Mouse (Mus musculus) cerebellum, adult 2 months (tissue): ENCODE data around the gene Ncor2. TPM values are rescaled to one million over a fixed set of nuclear protein-coding genes. Genes with fewer than 3 reads are reported as not detected.

Source experiments
- DNase-seq, 2 experiments: peaks; one replicate each; pipeline ENCODE4 v3.0.0; 2021
- H3K27ac ChIP-seq: fragments of 200-500 bp; 2 replicates; pipeline ENCODE4 v1.5.1; 2012; ENCODE audit warnings: low read length, control low read depth, inconsistent platforms; ENCODE audit not compliant: insufficient read depth
- H3K27me3 ChIP-seq: fragments of 200-500 bp; 2 replicates; pipeline ENCODE4 v1.6.1; 2012; ENCODE audit warnings: inconsistent platforms, mild to moderate bottlenecking, low read length, moderate library complexity; ENCODE audit not compliant: control insufficient read depth, insufficient read depth
- H3K4me1 ChIP-seq: fragments of 200-500 bp; 2 replicates; pipeline ENCODE4 v1.6.1; 2011; ENCODE audit warnings: low read length; ENCODE audit not compliant: control insufficient read depth, insufficient read depth
- H3K4me3 ChIP-seq: fragments of 200-500 bp; replicated peaks from 2 replicates; pipeline ENCODE3; 2011; ENCODE audit warnings: mild to moderate bottlenecking, low read depth, low read length, control low read depth; ENCODE audit not compliant: insufficient read depth
- CTCF ChIP-seq: fragments of 200-500 bp; IDR thresholded peaks from 2 replicates; pipeline ENCODE4 v1.5.1; 2011; ENCODE audit warnings: low read depth, mild to moderate bottlenecking, control low read depth, low read length, moderate library complexity, borderline replicate concordance; ENCODE audit not compliant: insufficient read depth
- POLR2A ChIP-seq: fragments of 200-500 bp; IDR thresholded peaks from 2 replicates; pipeline ENCODE4 v1.6.1; 2011; ENCODE audit warnings: low read length, control low read depth, borderline replicate concordance; ENCODE audit not compliant: insufficient read depth
- WGBS: fragments of 180-500 bp; shearing (Covaris S2); methylation state at CpG from one replicate; pipeline ENCODE4 v1.1.7; 2018; 5-methylcytosine and 5-hydroxymethylcytosine counted together
- polyA plus RNA-seq: library from polyadenylated mRNA; depleted of rRNA; stranded (reverse); fragments of >200 nt; gene quantifications from 2 replicates; pipeline ENCODE4 v1.2.3, GENCODE M21; 2012

Ncor2 gene
- polyA plus RNA-seq, 1 experiment = 93.2 TPM

DNA sequence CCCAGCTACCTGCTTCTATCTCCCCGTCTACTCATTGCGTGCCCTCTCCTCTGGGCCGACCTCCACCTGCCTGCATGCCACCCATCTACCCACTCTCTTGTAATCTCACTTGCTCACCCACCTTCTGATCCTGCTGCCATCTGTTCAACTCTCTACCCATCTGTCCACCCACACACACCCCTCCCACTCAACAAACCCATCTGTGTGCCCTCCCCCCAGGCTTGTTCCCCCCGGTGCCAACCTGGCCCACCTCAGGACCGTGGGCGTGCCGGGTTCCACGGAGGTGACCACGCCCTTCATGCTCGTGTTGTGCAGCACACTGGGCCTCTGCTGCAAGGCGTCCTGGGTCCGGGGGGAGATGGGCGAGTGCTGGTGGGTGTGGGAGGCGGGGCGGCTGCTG is 150.6 kb downstream of the Ncor2 start:
- 37% methylated on average over 13 of the region's 15 CpGs for WGBS
- TF ChIP-seq CTCF = no peak
- TF ChIP-seq POLR2A = no peak
- no peak for DNase-seq
- H3K27me3 ChIP-seq = no peaks in the 10 kb centered on the region
- H3K27ac ChIP-seq = no peak overlapping the region
- peaks cover 12% of the 10 kb centered on the region for H3K4me1 ChIP-seq
- H3K4me3 ChIP-seq = no peak overlapping the region

DNA sequence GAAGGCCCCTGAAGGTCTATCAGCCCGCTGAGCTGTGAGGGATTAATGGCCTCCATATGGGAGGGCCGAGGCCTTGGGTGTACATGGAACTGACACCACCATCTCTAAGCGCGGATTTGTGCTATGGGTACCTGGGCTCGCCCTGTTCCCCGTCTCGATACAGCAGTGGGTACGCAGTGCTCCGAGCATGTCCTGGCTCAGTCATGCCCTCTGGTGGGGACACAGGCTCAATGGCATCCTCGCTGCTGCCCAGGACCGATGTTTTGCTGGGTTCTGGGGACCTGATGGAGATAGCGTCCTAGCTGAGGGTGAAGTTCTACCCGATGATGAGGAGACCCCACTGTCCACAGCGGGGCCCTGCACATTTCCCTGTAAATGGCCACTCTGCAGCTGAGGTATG is 155.0 kb downstream of the Ncor2 start:
- TF ChIP-seq CTCF = peak; percentile 77
- TF ChIP-seq POLR2A = no peak
- no peak overlapping the region for H3K27ac ChIP-seq
- 61% methylated on average over 14 of the region's 14 CpGs for WGBS
- no peaks in the 10 kb centered on the region for H3K27me3 ChIP-seq
- DNase-seq = peak in 1 of 2 experiments; percentile 52
- no peak overlapping the region for H3K4me3 ChIP-seq
- H3K4me1 ChIP-seq = peaks cover 30% of the 10 kb centered on the region

DNA sequence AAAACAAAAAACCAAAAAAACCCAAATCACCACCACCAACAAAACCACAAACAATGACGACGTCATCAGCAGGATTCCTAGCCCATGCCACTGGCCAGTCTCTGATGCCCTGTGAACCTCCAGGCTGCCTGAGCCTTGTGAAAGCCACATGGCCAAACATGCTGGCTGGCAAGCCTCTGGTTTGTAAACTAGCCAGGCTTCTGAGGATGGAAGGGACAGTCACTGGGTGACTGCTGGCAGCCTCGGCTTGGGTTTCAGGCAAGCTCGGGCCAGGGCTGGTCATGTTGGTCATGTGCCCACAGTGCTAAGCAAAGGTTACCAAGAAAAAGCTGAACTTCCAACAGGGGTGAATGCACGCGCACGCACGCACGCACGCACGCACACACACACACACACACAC is 157.7 kb downstream of the Ncor2 start:
- peak; percentile 85 to 91 for DNase-seq
- H3K27me3 ChIP-seq = no peaks in the 10 kb centered on the region
- 16% methylated on average over 11 of the region's 11 CpGs for WGBS
- no peak for TF ChIP-seq POLR2A
- H3K4me1 ChIP-seq = peaks cover 29% of the 10 kb centered on the region
- no peak overlapping the region for H3K4me3 ChIP-seq
- no peak overlapping the region for H3K27ac ChIP-seq

- Histone ChIP-seq H3K4me1 (peaks cover 46% of the 10 kb centered on the region), H3K27ac (no peak overlapping the region), H3K4me3 (no peak overlapping the region), H3K27me3 (no peaks in the 10 kb centered on the region)
- TF ChIP-seq CTCF (no peak), POLR2A (no peak)
- DNase-seq = peak; percentile 9 to 22
- WGBS = 67% methylated on average over 5 of the region's 5 CpGs
These were observed 159.9 kb downstream of the Ncor2 start for GRCm38 (mm10) chr5:125019099-125019498.

GRCm38 (mm10) chr5:125017332-125017731 is 161.7 kb downstream of the Ncor2 start:
- no peaks in the 10 kb centered on the region for H3K27me3 ChIP-seq
- DNase-seq = peak; percentile 45 to 46
- 36% methylated on average over 15 of the region's 15 CpGs for WGBS
- H3K27ac ChIP-seq = no peak overlapping the region
- H3K4me1 ChIP-seq = peaks cover 50% of the 10 kb centered on the region
- TF ChIP-seq POLR2A (no peak), CTCF (no peak)
- H3K4me3 ChIP-seq = no peak overlapping the region

- Histone ChIP-seq H3K4me3 (no peak overlapping the region), H3K4me1 (peaks cover 46% of the 10 kb centered on the region), H3K27me3 (no peaks in the 10 kb centered on the region), H3K27ac (no peak overlapping the region)
- 72% methylated on average over 17 of the region's 17 CpGs for WGBS
- TF ChIP-seq CTCF = peak; percentile 14; the same call in 1 of the 2 replicates
- no peak for TF ChIP-seq POLR2A
- DNase-seq = no peak
These were observed 162.4 kb downstream of the Ncor2 start for GRCm38 (mm10) chr5:125016421-125017242.

DNA sequence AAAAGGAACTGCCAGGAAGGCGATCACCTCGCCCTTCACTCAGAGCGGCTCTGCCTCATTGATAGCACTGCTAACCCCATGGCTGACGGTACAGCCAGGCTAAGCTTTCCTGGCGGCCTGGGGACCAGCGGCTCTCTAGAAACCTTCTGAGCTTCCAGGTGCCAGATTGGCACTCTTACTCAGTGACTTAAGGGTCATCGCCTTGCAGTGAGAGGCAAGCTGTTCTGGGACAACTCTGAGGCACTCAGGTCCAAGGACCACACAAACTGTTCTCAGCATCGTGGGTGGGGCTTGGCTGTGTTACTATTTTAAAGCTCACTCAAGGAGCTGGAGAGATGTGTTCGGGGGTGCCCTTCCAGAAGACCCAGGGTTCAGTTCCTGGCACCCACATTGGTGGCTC is 163.4 kb downstream of the Ncor2 start:
- WGBS = 39% methylated on average over 9 of the region's 9 CpGs
- no peaks in the 10 kb centered on the region for H3K27me3 ChIP-seq
- DNase-seq = no peak
- H3K4me1 ChIP-seq = peaks cover 44% of the 10 kb centered on the region
- no peak overlapping the region for H3K4me3 ChIP-seq
- no peak for TF ChIP-seq CTCF
- no peak for TF ChIP-seq POLR2A
- no peak overlapping the region for H3K27ac ChIP-seq

DNA sequence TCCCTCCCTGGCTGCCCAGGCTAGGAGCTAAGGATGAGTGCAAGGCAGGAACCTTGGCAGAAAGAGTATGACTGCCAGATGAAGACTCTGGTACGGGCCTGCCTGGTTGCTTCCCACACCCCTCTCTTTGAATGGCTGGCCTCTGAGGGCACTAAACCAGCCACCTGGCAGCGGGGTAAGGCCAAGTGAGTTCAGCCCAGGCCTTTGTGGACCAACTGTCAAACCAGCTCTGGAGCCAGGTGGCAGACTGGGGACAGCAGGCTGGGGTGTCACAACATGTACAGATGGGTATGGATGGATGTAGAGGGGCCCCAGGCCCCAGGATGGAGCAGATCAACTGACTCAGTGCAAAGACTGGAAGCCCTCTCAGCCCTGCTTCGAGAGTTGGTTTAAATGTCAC is 164.0 kb downstream of the Ncor2 start:
- no peak overlapping the region for H3K4me3 ChIP-seq
- peak; percentile 57 to 69 for DNase-seq
- TF ChIP-seq CTCF = no peak
- TF ChIP-seq POLR2A = no peak
- WGBS = 30% methylated on average over 3 of the region's 3 CpGs
- peak overlapping the region; percentile 8; the same call in 1 of the 2 replicates for H3K27ac ChIP-seq
- H3K27me3 ChIP-seq = no peaks in the 10 kb centered on the region
- H3K4me1 ChIP-seq = peaks cover 44% of the 10 kb centered on the region

DNA sequence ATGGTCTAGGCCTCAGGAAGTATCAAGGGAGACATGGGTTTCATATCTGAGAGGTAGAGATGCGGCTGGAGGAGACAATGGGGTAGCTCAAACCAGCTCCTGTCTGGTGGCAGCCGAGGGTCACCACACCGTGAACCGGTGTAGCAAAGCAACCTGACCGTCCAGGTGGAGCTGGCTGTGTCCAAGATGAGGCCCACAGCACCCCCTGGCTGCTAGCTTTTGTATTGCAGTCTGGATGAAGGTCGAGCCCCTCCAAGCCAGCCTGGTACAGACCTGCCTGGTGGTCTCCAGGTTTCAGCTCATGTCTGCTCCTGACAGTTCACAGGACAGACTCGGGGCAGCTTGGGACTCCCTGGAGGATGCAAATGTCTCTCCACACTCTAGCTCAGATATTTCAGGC is 164.5 kb downstream of the Ncor2 start:
- no peak for TF ChIP-seq POLR2A
- TF ChIP-seq CTCF = peak; percentile 92
- Histone ChIP-seq H3K27me3 (no peaks in the 10 kb centered on the region), H3K4me3 (no peak overlapping the region), H3K4me1 (peaks cover 44% of the 10 kb centered on the region), H3K27ac (no peak overlapping the region)
- peak; percentile 75 to 87 for DNase-seq
- WGBS = 18% methylated on average over 7 of the region's 7 CpGs
